Mouse (Mus musculus): Measurements from ENCODE around the gene Ccdc87. TPM values are rescaled to one million over a fixed set of nuclear protein-coding genes. Genes with fewer than 3 reads are reported as not detected.
"Not testable (repeated sequence)": the region's sequence is repeated elsewhere in the genome, so short reads cannot be mapped to it uniquely, and the experiment has no call there.

Gene Ccdc87
- polyA plus RNA-seq, 1 experiment from 2014 or later: 0.51 TPM

- H3K27me3 ChIP-seq (replicated peaks; ENCODE audit: insufficient read depth, low read length); H3K4me1 ChIP-seq (ENCODE audit: insufficient read depth, low read depth, low read length); H3K36me3 ChIP-seq (ENCODE audit: insufficient read depth, low read length); ATAC-seq; H3K9me3 ChIP-seq (ENCODE audit: low read length); DNase-seq (ENCODE audit: low spot score): not testable (repeated sequence)
- peak overlapping the region; percentile 94 for H3K27ac ChIP-seq (ENCODE audit: low read length)
- peak overlapping the region; percentile 85 for H3K4me2 ChIP-seq (replicated peaks; ENCODE audit: low read depth, low read length)
- peak; percentile 26 for TF ChIP-seq CTCF (IDR thresholded peaks at IDR 0.05)
- H3K4me3 ChIP-seq (ENCODE audit: low read depth, low read length): peak overlapping the region; percentile 76; the same call in 1 of the 2 replicates
- H3K9ac ChIP-seq (replicated peaks; ENCODE audit: low read depth): peak overlapping the region; percentile 63; the same call in 1 of the 2 replicates
- WGBS: 70% methylated on average over 8 of the region's 8 CpGs
These were observed 26.7 kb upstream of the Ccdc87 start for GRCm38 (mm10) chr19:4812334-4812949.

GRCm38 (mm10) chr19:4813015-4813414 lies 26.2 kb upstream of the Ccdc87 start:
- no peak overlapping the region for H3K27ac ChIP-seq (ENCODE audit: low read length)
- ATAC-seq (no peak), DNase-seq (ENCODE audit: low spot score) (no peak)
- no peak overlapping the region for H3K4me2 ChIP-seq (replicated peaks; ENCODE audit: low read depth, low read length)
- no peak overlapping the region for H3K4me3 ChIP-seq (ENCODE audit: low read depth, low read length)
- no peaks in the 10 kb centered on the region for H3K9me3 ChIP-seq (ENCODE audit: low read length)
- no peaks in the 10 kb centered on the region for H3K27me3 ChIP-seq (replicated peaks; ENCODE audit: insufficient read depth, low read length)
- H3K36me3 ChIP-seq (ENCODE audit: insufficient read depth, low read length): no peaks in the 10 kb centered on the region
- WGBS: 85% methylated on average over 5 of the region's 6 CpGs
- TF ChIP-seq EP300 (IDR thresholded peaks at IDR 0.05) (no peak), CTCF (IDR thresholded peaks at IDR 0.05) (peak; percentile 53)
- peaks cover 8% of the 10 kb centered on the region; the same call in 1 of the 2 replicates for H3K4me1 ChIP-seq (ENCODE audit: insufficient read depth, low read depth, low read length)
- H3K9ac ChIP-seq (replicated peaks; ENCODE audit: low read depth): no peak overlapping the region

GRCm38 (mm10) chr19:4817182-4817835 lies 21.9 kb upstream of the Ccdc87 start:
- Histone ChIP-seq H3K36me3 (ENCODE audit: insufficient read depth, low read length) (no peaks in the 10 kb centered on the region), H3K4me2 (replicated peaks; ENCODE audit: low read depth, low read length) (no peak overlapping the region), H3K9ac (replicated peaks; ENCODE audit: low read depth) (no peak overlapping the region), H3K27ac (ENCODE audit: low read length) (no peak overlapping the region), H3K27me3 (replicated peaks; ENCODE audit: insufficient read depth, low read length) (no peaks in the 10 kb centered on the region), H3K9me3 (ENCODE audit: low read length) (no peaks in the 10 kb centered on the region), H3K4me1 (ENCODE audit: insufficient read depth, low read depth, low read length) (no peaks in the 10 kb centered on the region), H3K4me3 (ENCODE audit: low read depth, low read length) (no peak overlapping the region)
- TF ChIP-seq EP300 (IDR thresholded peaks at IDR 0.05) (no peak), CTCF (IDR thresholded peaks at IDR 0.05) (no peak)
- WGBS: 30% methylated on average over 1 of the region's 1 CpGs
- DNase-seq (ENCODE audit: low spot score): peak; percentile 38
- ATAC-seq: peak; percentile 60

- ATAC-seq: peak; percentile 48
- 40% methylated on average over 5 of the region's 5 CpGs for WGBS
These were observed 18.4 kb upstream of the Ccdc87 start for GRCm38 (mm10) chr19:4820678-4821303.

GRCm38 (mm10) chr19:4828444-4829114 lies 10.6 kb upstream of the Ccdc87 start:
- ATAC-seq (peak; percentile 52), DNase-seq (ENCODE audit: low spot score) (peak; percentile 40)
- Histone ChIP-seq H3K4me2 (replicated peaks; ENCODE audit: low read depth, low read length) (no peak overlapping the region), H3K36me3 (ENCODE audit: insufficient read depth, low read length) (peaks cover 6% of the 10 kb centered on the region; the same call in 1 of the 2 replicates), H3K9ac (replicated peaks; ENCODE audit: low read depth) (no peak overlapping the region), H3K27ac (ENCODE audit: low read length) (no peak overlapping the region), H3K4me1 (ENCODE audit: insufficient read depth, low read depth, low read length) (no peaks in the 10 kb centered on the region), H3K9me3 (ENCODE audit: low read length) (no peaks in the 10 kb centered on the region), H3K27me3 (replicated peaks; ENCODE audit: insufficient read depth, low read length) (no peaks in the 10 kb centered on the region), H3K4me3 (ENCODE audit: low read depth, low read length) (no peak overlapping the region)
- no peak for TF ChIP-seq EP300 (IDR thresholded peaks at IDR 0.05)
- TF ChIP-seq CTCF (IDR thresholded peaks at IDR 0.05): no peak
- 55% methylated on average over 16 of the region's 16 CpGs for WGBS

More at GRCm38 (mm10) chr19:4820678-4821303, 18.4 kb upstream of the Ccdc87 start:
- TF ChIP-seq EP300 (IDR thresholded peaks at IDR 0.05) (no peak), CTCF (IDR thresholded peaks at IDR 0.05) (peak; percentile 29)
- H3K4me1 ChIP-seq (ENCODE audit: insufficient read depth, low read depth, low read length): no peaks in the 10 kb centered on the region
- no peak overlapping the region for H3K4me3 ChIP-seq (ENCODE audit: low read depth, low read length)
- no peaks in the 10 kb centered on the region for H3K27me3 ChIP-seq (replicated peaks; ENCODE audit: insufficient read depth, low read length)
- no peak overlapping the region for H3K4me2 ChIP-seq (replicated peaks; ENCODE audit: low read depth, low read length)
- no peak overlapping the region for H3K9ac ChIP-seq (replicated peaks; ENCODE audit: low read depth)
- no peak overlapping the region for H3K27ac ChIP-seq (ENCODE audit: low read length)
- H3K36me3 ChIP-seq (ENCODE audit: insufficient read depth, low read length): peaks cover 6% of the 10 kb centered on the region; the same call in 1 of the 2 replicates
- no peaks in the 10 kb centered on the region for H3K9me3 ChIP-seq (ENCODE audit: low read length)
- DNase-seq (ENCODE audit: low spot score): peak; percentile 54

- TF ChIP-seq CTCF (IDR thresholded peaks at IDR 0.05): no peak
- TF ChIP-seq EP300 (IDR thresholded peaks at IDR 0.05): no peak
- Histone ChIP-seq H3K36me3 (ENCODE audit: insufficient read depth, low read length) (peaks cover 6% of the 10 kb centered on the region; the same call in 1 of the 2 replicates), H3K27me3 (replicated peaks; ENCODE audit: insufficient read depth, low read length) (no peaks in the 10 kb centered on the region), H3K4me1 (ENCODE audit: insufficient read depth, low read depth, low read length) (no peaks in the 10 kb centered on the region), H3K4me2 (replicated peaks; ENCODE audit: low read depth, low read length) (no peak overlapping the region), H3K9ac (replicated peaks; ENCODE audit: low read depth) (no peak overlapping the region), H3K27ac (ENCODE audit: low read length) (no peak overlapping the region), H3K4me3 (ENCODE audit: low read depth, low read length) (no peak overlapping the region), H3K9me3 (ENCODE audit: low read length) (no peaks in the 10 kb centered on the region)
- ATAC-seq (no peak), DNase-seq (ENCODE audit: low spot score) (no peak)
- 59% methylated on average over 7 of the region's 7 CpGs for WGBS
These were observed 10.0 kb upstream of the Ccdc87 start for GRCm38 (mm10) chr19:4829156-4829555.
